Mouse (Mus musculus) hindbrain, embryonic 14.5 days (tissue): ENCODE results near the gene Etv6. TPM values are rescaled to one million over a fixed set of nuclear protein-coding genes. Genes with fewer than 3 reads are reported as not detected.

ENCODE experiments used
- ATAC-seq: fragments of 200-750 bp; cut with Nextera tagmentation; 2 replicates; pipeline ENCODE4 v1.8.0; 2017; ENCODE audit warnings: moderate number of reproducible peaks, mild to moderate bottlenecking, moderate TSS enrichment, moderate library complexity; ENCODE audit not compliant: low FRiP score
- DNase-seq: peaks from one replicate; pipeline ENCODE4 v3.0.0-alpha.2; 2015; ENCODE audit warnings: low spot score
- H3K27ac ChIP-seq: fragments of 300-500 bp; sonication (generic); 2 replicates; pipeline ENCODE4 v1.5.1; 2014; ENCODE audit warnings: mild to moderate bottlenecking, moderate library complexity
- H3K27me3 ChIP-seq: fragments of 300-500 bp; sonication (generic); 2 replicates; pipeline ENCODE4 v1.6.1; 2014; ENCODE audit warnings: mild to moderate bottlenecking, low read length, mixed read lengths; ENCODE audit not compliant: control insufficient read depth, insufficient read depth
- H3K36me3 ChIP-seq: fragments of 300-500 bp; sonication (generic); replicated peaks from 2 replicates; pipeline ENCODE4 v1.6.1; 2014; ENCODE audit not compliant: control insufficient read depth, insufficient read depth
- H3K4me1 ChIP-seq: fragments of 300-500 bp; sonication (generic); replicated peaks from 2 replicates; pipeline ENCODE4 v1.6.1; 2014; ENCODE audit warnings: antibody characterized with exemption, low read length, mixed read lengths; ENCODE audit not compliant: control insufficient read depth, insufficient read depth
- H3K4me2 ChIP-seq: fragments of 300-500 bp; sonication (generic); replicated peaks from 2 replicates; pipeline ENCODE4 v1.6.1; 2014; ENCODE audit warnings: mild to moderate bottlenecking, moderate library complexity
- H3K4me3 ChIP-seq: fragments of 300-500 bp; sonication (generic); replicated peaks from 2 replicates; pipeline ENCODE4 v1.5.1; 2014; ENCODE audit warnings: mild to moderate bottlenecking, low read length
- H3K9ac ChIP-seq: fragments of 300-500 bp; sonication (generic); 2 replicates; pipeline ENCODE4 v1.6.1; 2014
- H3K9me3 ChIP-seq: fragments of 300-500 bp; sonication (generic); 2 replicates; pipeline ENCODE4 v1.6.1; 2016; ENCODE audit warnings: low read length; ENCODE audit not compliant: control insufficient read depth
- WGBS: fragments of 180-500 bp; shearing (Covaris S2); extraction: QIAGEN DNeasy Blood & Tissue Kit; methylation state at CpG from one replicate; pipeline ENCODE4 v1.1.7; 2014; 5-methylcytosine and 5-hydroxymethylcytosine counted together
- polyA plus RNA-seq: library from polyadenylated mRNA; unstranded; fragments of >200 nt; fragmentation: Nextera tagmentation; extraction: Ambion mirVana; gene quantifications from 2 replicates; pipeline ENCODE4 v1.2.1, GENCODE M21; 2014

The Etv6 gene
- polyA plus RNA-seq, 1 experiment from 2014 or later: 6.8 TPM

GRCm38 (mm10) chr6:134075031-134075430 lies 39.5 kb downstream of the Etv6 start:
- Histone ChIP-seq H3K27me3 (no peaks in the 10 kb centered on the region), H3K4me1 (no peaks in the 10 kb centered on the region), H3K9me3 (no peaks in the 10 kb centered on the region), H3K36me3 (0 out of 2 replicates have a peak, but pooled peaks cover 3% of the 10 kb centered on the region), H3K4me3 (no peak overlapping the region), H3K9ac (no peak overlapping the region), H3K4me2 (no peak overlapping the region), H3K27ac (no peak overlapping the region)
- no peak for ATAC-seq
- WGBS: 94% methylated on average over 6 of the region's 6 CpGs
- no peak for DNase-seq

GRCm38 (mm10) chr6:134078016-134078415 lies 42.5 kb downstream of the Etv6 start:
- H3K9ac ChIP-seq: no peak overlapping the region
- no peaks in the 10 kb centered on the region for H3K27me3 ChIP-seq
- DNase-seq (no peak), ATAC-seq (no peak)
- H3K4me1 ChIP-seq: no peaks in the 10 kb centered on the region
- H3K9me3 ChIP-seq: no peaks in the 10 kb centered on the region
- no peak overlapping the region for H3K27ac ChIP-seq
- 91% methylated on average over 6 of the region's 6 CpGs for WGBS
- no peak overlapping the region for H3K4me3 ChIP-seq
- no peak overlapping the region for H3K4me2 ChIP-seq
- 0 out of 2 replicates have a peak, but pooled peaks cover 3% of the 10 kb centered on the region for H3K36me3 ChIP-seq

DNA sequence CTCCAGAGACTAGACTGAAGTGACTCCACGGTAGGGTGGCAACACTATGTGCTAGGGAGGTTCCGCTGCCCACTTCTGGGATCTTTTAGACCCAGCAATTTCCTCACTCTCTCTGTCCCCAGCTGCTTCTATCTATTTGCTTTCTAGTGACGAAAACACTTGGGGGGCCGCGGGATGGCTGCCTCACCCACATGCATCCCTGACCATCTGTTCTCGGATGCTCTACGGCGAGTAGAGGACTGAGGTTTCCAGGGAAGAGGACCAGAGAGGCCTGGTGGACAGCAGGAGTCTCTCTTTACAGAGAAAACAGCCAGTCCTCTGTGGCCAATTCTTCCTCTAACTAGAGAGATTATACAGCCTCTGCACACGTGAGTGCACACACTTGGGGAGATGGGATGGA lies 43.6 kb downstream of the Etv6 start:
- no peaks in the 10 kb centered on the region for H3K27me3 ChIP-seq
- no peak for ATAC-seq
- no peak overlapping the region for H3K4me2 ChIP-seq
- 70% methylated on average over 9 of the region's 9 CpGs for whole genome bisulfite sequencing
- H3K4me3 ChIP-seq: no peak overlapping the region
- H3K4me1 ChIP-seq: no peaks in the 10 kb centered on the region
- DNase-seq: no peak
- no peak overlapping the region for H3K9ac ChIP-seq
- H3K9me3 ChIP-seq: no peaks in the 10 kb centered on the region
- no peaks in the 10 kb centered on the region for H3K36me3 ChIP-seq
- no peak overlapping the region for H3K27ac ChIP-seq

DNA sequence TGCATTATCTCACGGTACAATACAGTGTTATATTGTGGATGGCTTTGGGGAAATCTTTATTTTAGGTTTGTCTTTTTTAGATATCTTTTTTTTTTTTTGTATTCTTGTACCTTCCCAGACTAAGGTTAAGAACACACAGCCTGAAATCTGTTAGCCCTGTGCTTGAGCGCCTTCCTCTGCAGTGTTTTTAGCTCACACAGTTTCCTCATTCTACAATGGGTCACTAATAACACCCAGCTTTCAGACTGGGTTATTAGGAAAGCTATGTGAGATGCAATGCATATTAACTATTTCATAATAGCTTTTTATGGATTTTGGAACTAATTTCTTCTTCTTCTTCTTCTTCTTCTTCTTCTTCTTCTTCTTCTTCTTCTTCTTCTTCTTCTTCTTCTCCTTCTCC lies 44.1 kb downstream of the Etv6 start:
- Histone ChIP-seq H3K36me3 (no peaks in the 10 kb centered on the region), H3K4me2 (no peak overlapping the region), H3K9me3 (no peaks in the 10 kb centered on the region), H3K27me3 (no peaks in the 10 kb centered on the region), H3K4me3 (no peak overlapping the region), H3K27ac (no peak overlapping the region), H3K9ac (no peak overlapping the region), H3K4me1 (no peaks in the 10 kb centered on the region)
- WGBS: 81% methylated on average over 2 of the region's 2 CpGs
- no peak for DNase-seq
- ATAC-seq: no peak

DNA sequence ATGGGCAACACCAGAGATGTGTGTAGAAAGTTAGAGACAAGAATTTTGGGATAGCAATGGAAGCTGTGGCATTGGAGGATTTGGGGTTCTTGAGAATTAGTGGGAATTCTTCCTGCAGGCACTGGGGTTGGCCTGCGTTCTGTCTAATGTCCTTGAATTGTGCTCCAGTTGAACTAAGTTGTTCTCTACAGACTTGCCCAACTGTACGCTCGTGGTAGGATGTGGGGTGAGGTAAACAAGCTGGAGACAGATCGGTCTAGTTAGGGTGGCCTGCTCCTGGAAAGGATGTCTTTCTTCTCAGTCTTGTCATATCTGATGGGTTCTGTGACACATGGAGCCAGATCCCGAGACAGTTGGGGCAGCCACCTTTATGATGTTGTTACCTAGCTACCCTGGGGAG lies 45.4 kb downstream of the Etv6 start:
- Histone ChIP-seq H3K4me2 (no peak overlapping the region), H3K27me3 (no peaks in the 10 kb centered on the region), H3K9ac (no peak overlapping the region), H3K4me1 (no peaks in the 10 kb centered on the region), H3K4me3 (no peak overlapping the region), H3K36me3 (no peaks in the 10 kb centered on the region), H3K27ac (no peak overlapping the region), H3K9me3 (no peaks in the 10 kb centered on the region)
- ATAC-seq (no peak), DNase-seq (no peak)
- WGBS: 90% methylated on average over 5 of the region's 5 CpGs

DNA sequence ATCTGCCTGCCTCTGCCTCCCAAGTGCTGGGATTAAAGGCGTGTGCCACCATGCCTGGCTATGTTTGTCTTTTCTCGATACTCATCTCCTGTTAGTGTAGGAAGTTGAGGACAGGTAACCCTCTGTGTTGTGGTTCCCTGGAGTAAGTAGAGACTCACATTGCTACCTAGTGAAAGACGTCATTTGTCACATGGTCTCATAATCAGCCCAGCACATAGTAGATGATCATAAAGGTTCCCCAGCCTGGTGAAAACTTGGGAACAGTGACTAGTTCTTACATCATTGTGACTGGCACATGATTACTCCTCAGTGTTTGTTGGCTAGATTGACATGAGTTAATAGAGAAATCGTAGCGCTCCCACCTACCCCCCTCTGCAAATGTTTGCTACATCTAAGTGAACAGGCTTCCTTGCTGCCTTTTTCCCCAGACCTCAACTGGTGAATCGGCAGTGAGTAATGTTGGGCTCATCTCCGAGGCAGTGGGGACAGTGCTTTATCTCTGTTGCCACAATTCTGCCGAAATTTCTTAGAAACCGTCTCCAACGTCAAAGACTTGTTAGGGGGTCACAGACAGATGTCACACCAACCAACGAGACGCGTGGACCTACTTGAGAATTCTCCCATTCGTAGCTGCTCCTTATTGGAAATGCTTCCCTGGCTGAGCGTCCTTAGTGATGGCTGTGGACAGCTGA lies 46.9 kb downstream of the Etv6 start:
- Histone ChIP-seq H3K27me3 (no peaks in the 10 kb centered on the region), H3K9me3 (no peaks in the 10 kb centered on the region), H3K4me3 (no peak overlapping the region), H3K9ac (no peak overlapping the region), H3K4me2 (no peak overlapping the region), H3K36me3 (no peaks in the 10 kb centered on the region), H3K27ac (no peak overlapping the region), H3K4me1 (no peaks in the 10 kb centered on the region)
- no peak for DNase-seq
- no peak for ATAC-seq
- 89% methylated on average over 15 of the region's 15 CpGs for WGBS

- ATAC-seq: no peak
Observed at GRCm38 (mm10) chr6:134083428-134083827, 47.9 kb downstream of the Etv6 start.

GRCm38 (mm10) chr6:134086351-134086750 lies 50.9 kb downstream of the Etv6 start:
- Histone ChIP-seq H3K4me2 (no peak overlapping the region), H3K36me3 (no peaks in the 10 kb centered on the region), H3K4me1 (no peaks in the 10 kb centered on the region), H3K27me3 (no peaks in the 10 kb centered on the region), H3K9me3 (no peaks in the 10 kb centered on the region), H3K9ac (no peak overlapping the region), H3K4me3 (no peak overlapping the region), H3K27ac (no peak overlapping the region)
- WGBS: 95% methylated on average over 7 of the region's 7 CpGs
- ATAC-seq (no peak), DNase-seq (no peak)

More at GRCm38 (mm10) chr6:134083428-134083827, 47.9 kb downstream of the Etv6 start:
- Histone ChIP-seq H3K9me3 (no peaks in the 10 kb centered on the region), H3K27me3 (no peaks in the 10 kb centered on the region), H3K9ac (no peak overlapping the region), H3K4me1 (no peaks in the 10 kb centered on the region), H3K27ac (no peak overlapping the region), H3K4me2 (no peak overlapping the region), H3K4me3 (no peak overlapping the region), H3K36me3 (no peaks in the 10 kb centered on the region)
- 89% methylated on average over 4 of the region's 4 CpGs for WGBS
- DNase-seq: no peak

- H3K4me2 ChIP-seq: no peak overlapping the region
- ATAC-seq (no peak), DNase-seq (no peak)
- WGBS: 90% methylated on average over 4 of the region's 4 CpGs
- no peak overlapping the region for H3K4me3 ChIP-seq
- no peaks in the 10 kb centered on the region for H3K4me1 ChIP-seq
- H3K9ac ChIP-seq: no peak overlapping the region
- no peaks in the 10 kb centered on the region for H3K9me3 ChIP-seq
- H3K36me3 ChIP-seq: no peaks in the 10 kb centered on the region
- H3K27me3 ChIP-seq: no peaks in the 10 kb centered on the region
- H3K27ac ChIP-seq: no peak overlapping the region
Observed at GRCm38 (mm10) chr6:134087709-134088108, 52.2 kb downstream of the Etv6 start.
